Mouse (Mus musculus) limb, embryonic 13.5 days (tissue): ENCODE measurements around the gene Gm49368. TPM values are rescaled to one million over a fixed set of nuclear protein-coding genes. Genes with fewer than 3 reads are reported as not detected.
"Not testable (repeated sequence)": the region's sequence is repeated elsewhere in the genome, so short reads cannot be mapped to it uniquely, and the experiment has no call there.

Experiments
- ATAC-seq: fragments of 200-750 bp; cut with Nextera tagmentation; 2 replicates; pipeline ENCODE4 v1.8.0; 2017; ENCODE audit warnings: low read depth, moderate number of reproducible peaks, moderate TSS enrichment; ENCODE audit not compliant: low FRiP score
- H3K27ac ChIP-seq: fragments of 300-500 bp; sonication (generic); 2 replicates; pipeline ENCODE4 v1.5.1; 2015; ENCODE audit warnings: inconsistent platforms, mild to moderate bottlenecking, moderate library complexity
- H3K27me3 ChIP-seq: fragments of 300-500 bp; sonication (generic); 2 replicates; pipeline ENCODE4 v1.6.1; 2015; ENCODE audit warnings: mild to moderate bottlenecking, inconsistent platforms
- H3K36me3 ChIP-seq: fragments of 300-500 bp; sonication (generic); 2 replicates; pipeline ENCODE4 v1.6.1; 2015; ENCODE audit warnings: inconsistent platforms, mild to moderate bottlenecking, moderate library complexity
- H3K4me1 ChIP-seq: fragments of 300-500 bp; sonication (generic); 2 replicates; pipeline ENCODE4 v1.6.1; 2015; ENCODE audit warnings: inconsistent platforms
- H3K4me2 ChIP-seq: fragments of 300-500 bp; sonication (generic); replicated peaks from 2 replicates; pipeline ENCODE4 v1.6.1; 2015; ENCODE audit warnings: inconsistent platforms, mild to moderate bottlenecking, moderate library complexity
- H3K4me3 ChIP-seq: fragments of 300-500 bp; sonication (generic); 2 replicates; pipeline ENCODE4 v1.5.1; 2015; ENCODE audit warnings: moderate library complexity, mild to moderate bottlenecking, inconsistent platforms
- H3K9ac ChIP-seq: fragments of 300-500 bp; sonication (generic); 2 replicates; pipeline ENCODE4 v1.6.1; 2015; ENCODE audit warnings: mild to moderate bottlenecking, inconsistent platforms
- H3K9me3 ChIP-seq: fragments of 300-500 bp; sonication (generic); 2 replicates; pipeline ENCODE4 v1.6.1; 2016; ENCODE audit warnings: inconsistent platforms
- WGBS: fragments of 180-500 bp; shearing (Covaris S2); methylation state at CpG from one replicate; pipeline ENCODE4 v1.1.7; 2015; 5-methylcytosine and 5-hydroxymethylcytosine counted together
- polyA plus RNA-seq: library from polyadenylated mRNA; unstranded; fragments of >200 nt; fragmentation: Nextera tagmentation; extraction: Ambion mirVana; gene quantifications from 2 replicates; pipeline ENCODE4 v1.2.1, GENCODE M21; 2015

Gene Gm49368
- polyA plus RNA-seq = not detected in 2 replicates

DNA sequence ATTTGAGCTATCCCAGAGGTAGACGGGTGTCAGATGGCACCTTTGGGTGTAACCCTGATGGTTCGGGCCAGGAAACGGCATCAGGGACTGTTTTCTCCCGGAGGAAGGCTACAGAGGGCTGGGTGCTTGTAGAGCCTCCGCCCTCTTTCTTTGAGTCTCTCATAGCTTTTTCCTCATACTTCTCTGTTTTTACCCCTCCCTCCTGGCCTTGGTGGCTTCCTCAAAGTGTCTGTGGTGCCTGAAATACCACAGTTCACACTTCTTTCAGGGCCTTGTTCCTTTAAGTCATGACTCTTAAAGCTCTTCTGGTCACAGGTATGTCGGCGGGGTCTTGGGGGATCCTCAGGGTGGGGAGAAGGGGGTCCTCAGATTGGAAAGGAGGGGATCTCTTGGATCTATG is at the start of gene Gm49368, which contains the start of gene Itgam:
Gm49368 (plus strand) TSS at position 228 of the 400 bp plus-strand sequence.
Itgam (plus strand) TSS at position 185 of the 400 bp plus-strand sequence.
- 87% methylated on average over 7 of the region's 7 CpGs for WGBS
- H3K27me3 ChIP-seq = no peaks in the 10 kb centered on the region

DNA sequence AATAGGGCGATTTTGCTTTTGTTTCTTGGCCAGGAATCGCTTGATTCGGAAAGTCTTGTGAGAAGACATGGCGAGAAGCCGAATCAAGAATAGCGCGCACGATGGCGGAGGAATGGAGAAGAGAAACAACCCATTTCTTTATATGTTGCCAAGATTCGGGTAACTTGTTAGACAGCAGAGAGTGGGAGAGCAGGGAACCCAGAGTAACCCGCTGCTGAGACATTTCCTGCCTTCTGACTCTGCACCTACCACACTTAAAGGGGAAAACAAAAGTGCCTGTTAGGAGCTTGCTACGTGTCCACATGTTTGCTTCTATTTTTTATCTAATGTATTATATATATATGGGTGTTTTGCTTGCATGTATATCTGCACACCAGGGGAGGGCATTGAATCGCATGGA is 49.4 kb upstream of the Gm49368 start:
- H3K27me3 ChIP-seq = peaks cover 22% of the 10 kb centered on the region
- H3K4me1 ChIP-seq = 0 out of 2 replicates have a peak, but pooled peaks cover 4% of the 10 kb centered on the region
- H3K9me3 ChIP-seq = no peaks in the 10 kb centered on the region
- no peak for ATAC-seq
- H3K9ac ChIP-seq = no peak overlapping the region
- H3K4me2 ChIP-seq = no peak overlapping the region
- WGBS = 88% methylated on average over 13 of the region's 13 CpGs
- H3K4me3 ChIP-seq = no peak overlapping the region
- H3K36me3 ChIP-seq = no peaks in the 10 kb centered on the region
- H3K27ac ChIP-seq = no peak overlapping the region

More for the DNA sequence above, at the start of gene Gm49368, which contains the start of gene Itgam:
- H3K27ac ChIP-seq = no peak within 1 kb of the TSS
- no peak for ATAC-seq
- H3K4me2 ChIP-seq = no peak within 1 kb of the TSS
- no peak within 1 kb of the TSS for H3K4me3 ChIP-seq
- no peaks in the 10 kb centered on the region for H3K4me1 ChIP-seq
- no peaks in the 10 kb centered on the region for H3K36me3 ChIP-seq
- H3K9ac ChIP-seq = no peak within 1 kb of the TSS
- H3K9me3 ChIP-seq = no peaks in the 10 kb centered on the region

DNA sequence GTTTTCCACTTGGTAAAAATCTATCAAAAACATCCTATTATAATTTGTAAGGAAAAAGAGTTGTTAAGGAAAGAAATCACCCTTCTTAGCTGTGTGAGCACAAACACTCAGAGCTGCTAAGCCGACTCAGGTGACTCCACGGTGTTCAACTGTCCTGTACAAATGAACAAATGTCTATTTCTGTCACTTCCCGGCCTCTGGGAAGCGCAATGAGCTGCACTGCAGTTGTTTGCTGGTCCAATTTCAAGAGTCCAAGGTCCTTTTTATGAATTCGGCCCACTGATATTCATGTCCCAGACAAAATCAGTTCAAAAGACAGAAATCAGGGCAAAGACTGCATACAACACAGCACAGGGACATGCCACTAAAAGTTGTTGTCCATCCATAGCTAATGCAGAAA is 46.3 kb upstream of the Gm49368 start:
- ATAC-seq, H3K4me2 ChIP-seq, H3K4me3 ChIP-seq, H3K36me3 ChIP-seq, H3K4me1 ChIP-seq, H3K27ac ChIP-seq, H3K27me3 ChIP-seq, H3K9ac ChIP-seq, H3K9me3 ChIP-seq: not testable (repeated sequence)
- 82% methylated on average over 5 of the region's 5 CpGs for WGBS

DNA sequence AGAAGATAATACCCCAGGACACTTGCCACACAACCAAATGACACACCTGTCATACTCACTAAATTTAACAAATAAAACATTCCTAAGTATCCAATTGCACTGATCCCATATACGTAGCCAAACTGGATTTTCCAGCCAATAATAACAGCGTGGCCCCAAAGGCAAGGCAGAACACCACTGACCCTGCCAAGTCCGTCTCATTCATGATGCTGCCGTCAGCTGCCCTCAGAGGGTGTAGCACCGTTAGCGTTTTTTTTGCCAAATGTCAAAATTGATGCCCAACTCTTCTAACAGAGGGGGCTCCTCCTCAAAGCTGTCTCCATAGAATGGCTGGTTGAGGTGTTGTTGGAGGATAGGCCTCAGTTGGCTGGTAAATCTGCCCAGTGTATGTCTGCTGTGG is 45.8 kb upstream of the Gm49368 start:
- H3K27me3 ChIP-seq = no peaks in the 10 kb centered on the region
- H3K36me3 ChIP-seq = no peaks in the 10 kb centered on the region
- H3K4me2 ChIP-seq = no peak overlapping the region
- H3K4me1 ChIP-seq = no peaks in the 10 kb centered on the region
- H3K4me3 ChIP-seq = no peak overlapping the region
- no peak overlapping the region for H3K27ac ChIP-seq
- ATAC-seq = no peak
- H3K9me3 ChIP-seq = no peaks in the 10 kb centered on the region
- no peak overlapping the region for H3K9ac ChIP-seq
- 73% methylated on average over 6 of the region's 6 CpGs for WGBS

DNA sequence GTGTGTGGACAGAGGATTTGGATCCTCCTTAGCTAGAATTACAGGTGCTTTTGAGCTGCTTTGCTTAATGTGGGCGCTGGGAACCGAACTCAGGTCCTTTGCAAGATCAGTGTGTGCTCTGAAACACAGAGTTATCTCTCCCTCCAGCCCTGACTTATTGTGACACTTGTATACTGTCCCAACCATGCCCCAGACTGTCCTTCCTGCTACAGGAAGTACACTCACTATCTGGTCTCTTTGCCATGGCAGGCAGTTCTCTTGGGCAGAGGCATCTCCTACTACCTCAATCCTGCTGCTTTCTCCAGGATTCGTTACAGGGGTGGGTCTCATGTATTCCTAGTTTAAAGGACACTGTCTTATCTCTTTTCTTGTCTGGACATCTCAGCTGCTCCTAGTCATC is 44.2 kb upstream of the Gm49368 start:
- Histone ChIP-seq H3K36me3 (no peaks in the 10 kb centered on the region), H3K4me1 (no peaks in the 10 kb centered on the region), H3K9me3 (no peaks in the 10 kb centered on the region), H3K9ac (no peak overlapping the region), H3K4me2 (no peak overlapping the region), H3K27ac (no peak overlapping the region), H3K27me3 (no peaks in the 10 kb centered on the region), H3K4me3 (no peak overlapping the region)
- WGBS = 81% methylated on average over 3 of the region's 3 CpGs
- ATAC-seq = no peak

DNA sequence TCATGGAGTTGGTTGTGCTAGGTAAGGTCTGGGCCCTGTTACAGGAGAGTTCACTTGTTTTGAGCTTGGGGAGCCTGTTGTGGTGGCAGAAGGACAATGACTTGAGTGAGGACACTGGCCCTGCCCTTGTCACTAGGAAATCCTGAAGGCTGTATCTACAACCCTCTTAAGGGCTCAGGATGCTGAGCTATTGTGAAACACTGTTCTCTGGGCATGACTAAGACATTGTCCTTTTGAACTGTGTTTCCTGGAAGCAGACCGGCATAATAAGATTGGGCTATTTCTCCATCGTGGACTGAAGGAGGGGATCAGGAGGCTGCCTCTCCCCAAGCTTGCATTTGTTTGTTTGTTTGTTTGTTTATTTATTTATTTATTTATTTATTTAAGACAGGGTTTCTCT is 43.3 kb upstream of the Gm49368 start:
- 89% methylated on average over 2 of the region's 2 CpGs for WGBS
- no peak for ATAC-seq

DNA sequence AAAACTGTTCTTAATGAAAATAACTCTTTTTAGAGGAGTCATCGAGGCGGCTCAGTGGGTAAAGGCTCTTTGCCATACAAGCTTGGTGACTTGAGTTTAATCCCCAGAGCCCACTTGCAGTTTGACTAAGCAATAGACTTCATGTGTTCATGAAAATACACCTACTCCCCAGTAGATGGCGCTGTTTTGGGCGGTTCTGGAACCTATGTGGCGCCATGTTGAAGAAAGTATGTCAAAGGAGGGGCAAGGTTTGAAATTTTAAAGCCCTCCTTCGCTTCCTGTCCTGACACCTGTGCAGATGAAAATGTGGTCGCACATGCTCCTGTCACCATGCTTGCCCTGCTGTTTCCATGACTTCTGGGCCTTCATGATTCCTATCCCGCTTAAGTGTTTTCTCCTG is 39.5 kb upstream of the Gm49368 start:
- no peaks in the 10 kb centered on the region for H3K36me3 ChIP-seq
- H3K9ac ChIP-seq = no peak overlapping the region
- ATAC-seq = no peak
- H3K4me2 ChIP-seq = no peak overlapping the region
- no peak overlapping the region for H3K27ac ChIP-seq
- 61% methylated on average over 8 of the region's 8 CpGs for WGBS
- no peak overlapping the region for H3K4me3 ChIP-seq
- H3K4me1 ChIP-seq = no peaks in the 10 kb centered on the region
- no peaks in the 10 kb centered on the region for H3K27me3 ChIP-seq
- no peaks in the 10 kb centered on the region for H3K9me3 ChIP-seq

More for the DNA sequence above, 43.3 kb upstream of the Gm49368 start:
- Histone ChIP-seq H3K27ac (no peak overlapping the region), H3K4me2 (no peak overlapping the region), H3K27me3 (no peaks in the 10 kb centered on the region), H3K9me3 (no peaks in the 10 kb centered on the region), H3K36me3 (no peaks in the 10 kb centered on the region), H3K9ac (no peak overlapping the region), H3K4me1 (no peaks in the 10 kb centered on the region), H3K4me3 (no peak overlapping the region)

DNA sequence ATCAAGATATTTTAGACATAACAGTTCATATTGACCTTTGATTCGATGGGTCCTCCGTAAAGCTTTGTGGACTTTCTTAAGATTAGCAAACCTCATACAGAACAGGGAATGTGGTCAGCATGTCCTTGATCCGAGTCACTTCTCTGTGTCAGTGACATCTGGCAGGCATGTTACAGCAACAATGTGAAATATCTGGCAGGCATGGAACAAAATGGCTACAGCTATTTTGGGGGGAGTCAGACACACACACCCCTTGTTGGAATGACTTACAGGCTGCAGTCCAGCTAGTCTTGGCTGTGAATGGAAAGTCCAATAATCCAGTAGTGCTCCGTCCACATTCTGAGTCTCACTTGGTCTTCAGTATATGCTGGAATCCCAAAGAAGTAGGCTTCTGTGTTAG is 38.9 kb upstream of the Gm49368 start:
- H3K36me3 ChIP-seq = no peaks in the 10 kb centered on the region
- no peak overlapping the region for H3K9ac ChIP-seq
- no peak overlapping the region for H3K4me2 ChIP-seq
- H3K4me3 ChIP-seq = no peak overlapping the region
- 92% methylated on average over 4 of the region's 4 CpGs for WGBS
- no peaks in the 10 kb centered on the region for H3K27me3 ChIP-seq
- H3K4me1 ChIP-seq = no peaks in the 10 kb centered on the region
- ATAC-seq = no peak
- H3K9me3 ChIP-seq = no peaks in the 10 kb centered on the region
- H3K27ac ChIP-seq = no peak overlapping the region

DNA sequence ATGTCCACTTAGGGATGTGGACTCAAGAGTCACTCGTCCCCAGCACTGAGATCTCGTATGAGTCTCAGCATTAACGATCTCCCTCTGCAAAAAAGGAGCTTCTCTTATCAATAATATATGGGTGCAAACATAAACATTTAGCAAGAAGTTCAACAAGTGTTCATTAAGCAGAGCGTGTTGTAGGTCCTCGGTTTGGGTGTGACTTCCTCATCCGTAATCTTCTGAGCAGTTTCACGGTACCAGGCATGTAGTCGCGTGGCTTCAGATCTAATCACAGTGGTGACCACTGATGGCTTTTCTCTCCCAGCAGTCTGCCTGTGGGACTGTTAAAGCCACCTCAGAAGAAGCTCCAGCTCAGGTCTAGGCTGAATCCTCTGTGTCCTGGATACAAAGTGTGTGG is 38.1 kb upstream of the Gm49368 start:
- no peak overlapping the region for H3K4me3 ChIP-seq
- H3K9me3 ChIP-seq = no peaks in the 10 kb centered on the region
- no peaks in the 10 kb centered on the region for H3K27me3 ChIP-seq
- H3K27ac ChIP-seq = no peak overlapping the region
- ATAC-seq = no peak
- no peak overlapping the region for H3K9ac ChIP-seq
- no peaks in the 10 kb centered on the region for H3K4me1 ChIP-seq
- H3K4me2 ChIP-seq = no peak overlapping the region
- WGBS = 91% methylated on average over 9 of the region's 9 CpGs
- no peaks in the 10 kb centered on the region for H3K36me3 ChIP-seq

DNA sequence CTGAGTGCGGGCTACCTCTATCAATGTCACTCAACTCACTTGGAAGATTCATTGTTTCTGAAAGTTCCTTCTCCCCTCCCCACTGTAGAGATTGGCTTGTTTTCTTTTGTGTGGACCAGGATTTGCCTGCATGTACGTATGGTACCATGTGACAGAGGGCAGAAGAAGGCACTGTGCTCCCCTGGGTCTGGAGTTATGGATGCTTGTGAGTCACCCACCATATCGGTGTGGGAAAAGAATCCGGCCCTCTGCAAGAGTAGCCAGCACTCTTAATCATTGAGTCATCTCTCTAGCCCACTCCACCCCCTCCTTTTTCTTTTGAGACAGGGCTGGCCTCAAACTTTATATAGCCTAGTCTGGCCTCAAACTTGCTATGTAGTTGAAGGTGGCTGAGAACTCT is 37.6 kb upstream of the Gm49368 start:
- WGBS = 81% methylated on average over 4 of the region's 4 CpGs
- no peak for ATAC-seq
- Histone ChIP-seq H3K4me1 (no peaks in the 10 kb centered on the region), H3K27ac (no peak overlapping the region), H3K36me3 (no peaks in the 10 kb centered on the region), H3K27me3 (no peaks in the 10 kb centered on the region), H3K4me3 (no peak overlapping the region), H3K9ac (no peak overlapping the region), H3K9me3 (no peaks in the 10 kb centered on the region), H3K4me2 (no peak overlapping the region)

DNA sequence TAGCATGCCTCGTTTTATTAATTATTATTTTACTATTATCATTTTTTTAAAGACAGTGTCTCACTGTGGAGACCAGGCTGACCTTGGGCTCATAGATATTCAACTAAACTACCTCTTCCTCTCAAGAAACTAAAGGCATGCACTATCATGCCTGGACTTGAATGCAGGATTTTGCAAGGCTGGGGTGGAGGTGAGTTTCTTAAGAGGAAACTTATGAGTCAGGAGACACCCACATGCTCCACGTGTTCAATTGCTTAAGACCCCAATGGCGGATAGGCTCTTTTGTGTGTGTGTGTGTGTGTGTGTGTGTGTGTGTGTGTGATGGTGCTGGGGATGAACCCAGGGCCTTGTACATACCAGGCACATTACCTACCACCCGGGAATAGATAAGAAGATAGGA is 37.1 kb upstream of the Gm49368 start:
- 77% methylated on average over 4 of the region's 4 CpGs for WGBS
- Histone ChIP-seq H3K9me3 (no peaks in the 10 kb centered on the region), H3K36me3 (no peaks in the 10 kb centered on the region), H3K4me1 (no peaks in the 10 kb centered on the region), H3K9ac (no peak overlapping the region), H3K27me3 (no peaks in the 10 kb centered on the region), H3K27ac (no peak overlapping the region), H3K4me3 (no peak overlapping the region), H3K4me2 (no peak overlapping the region)
- ATAC-seq = no peak

DNA sequence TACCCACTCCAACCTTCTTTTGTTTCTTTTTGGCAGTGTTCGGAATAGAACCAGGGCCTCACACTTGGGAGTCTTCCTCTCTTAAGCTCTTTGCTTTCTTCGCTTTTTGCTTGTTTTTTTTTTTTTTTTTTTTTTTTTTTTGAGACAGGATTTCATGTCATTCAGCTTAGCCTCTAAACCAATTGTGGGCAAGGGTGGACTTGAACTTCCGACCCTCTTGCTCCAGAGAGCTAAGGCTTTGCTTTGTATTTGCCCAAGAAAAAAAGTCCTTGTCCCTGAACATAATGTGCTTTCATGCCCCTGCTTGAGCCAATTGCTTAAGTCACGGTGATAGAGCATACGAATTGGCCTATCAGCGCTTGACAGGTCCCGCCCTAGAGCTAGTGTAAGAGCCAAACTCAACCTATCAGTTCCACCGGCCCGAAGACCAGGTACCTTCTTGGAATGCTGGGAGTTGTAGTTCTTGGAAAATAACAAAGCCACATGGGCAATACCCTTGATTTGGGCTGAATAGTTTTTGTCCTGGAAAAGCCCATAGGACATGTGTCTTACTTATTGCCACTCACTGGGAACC is 31.0 kb upstream of the Gm49368 start:
- no peak for ATAC-seq
- no peaks in the 10 kb centered on the region for H3K9me3 ChIP-seq
- no peaks in the 10 kb centered on the region for H3K36me3 ChIP-seq
- H3K4me3 ChIP-seq = no peak overlapping the region
- H3K27me3 ChIP-seq = no peaks in the 10 kb centered on the region
- 37% methylated on average over 9 of the region's 9 CpGs for WGBS
- no peaks in the 10 kb centered on the region for H3K4me1 ChIP-seq
- H3K9ac ChIP-seq = no peak overlapping the region
- H3K27ac ChIP-seq = no peak overlapping the region
- no peak overlapping the region for H3K4me2 ChIP-seq

DNA sequence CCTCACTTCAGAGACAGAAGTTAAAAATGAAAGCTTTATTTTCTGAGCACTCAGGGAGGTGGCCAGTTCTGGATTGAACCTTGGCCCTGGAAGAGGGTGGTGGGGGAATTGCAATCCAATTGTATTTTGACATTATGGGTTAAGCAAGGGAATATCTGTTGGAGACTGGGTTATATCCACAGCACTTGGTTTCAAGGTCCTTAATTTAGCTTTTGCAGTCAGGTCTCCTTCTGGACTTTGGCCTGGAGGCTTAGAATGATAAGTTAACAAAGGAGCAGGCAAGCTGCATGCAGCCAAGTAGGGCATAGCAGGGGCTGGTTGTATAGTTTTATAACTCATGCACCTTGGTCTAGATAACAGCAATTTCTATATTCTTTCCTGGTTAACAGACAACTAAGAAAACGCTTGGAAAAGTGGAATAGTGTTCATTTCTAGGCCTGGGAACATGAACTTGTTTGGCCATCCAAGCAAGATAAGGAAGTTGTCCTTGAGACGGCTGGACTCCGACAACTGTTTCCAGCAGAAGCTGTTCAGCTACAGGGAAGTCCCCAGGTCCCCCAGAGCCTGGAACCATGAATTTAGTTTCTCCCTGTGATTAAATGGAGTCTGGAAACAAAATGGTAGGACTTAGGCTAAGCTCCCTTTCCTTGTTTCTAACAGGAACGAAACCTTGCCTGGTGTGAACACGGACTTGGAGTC is 30.0 kb upstream of the Gm49368 start:
- no peak for ATAC-seq
- no peak overlapping the region for H3K9ac ChIP-seq
- WGBS = 91% methylated on average over 5 of the region's 5 CpGs
- no peak overlapping the region for H3K4me3 ChIP-seq
- no peak overlapping the region for H3K27ac ChIP-seq
- H3K27me3 ChIP-seq = no peaks in the 10 kb centered on the region
- H3K9me3 ChIP-seq = no peaks in the 10 kb centered on the region
- H3K4me1 ChIP-seq = no peaks in the 10 kb centered on the region
- no peaks in the 10 kb centered on the region for H3K36me3 ChIP-seq
- H3K4me2 ChIP-seq = no peak overlapping the region
